Mouse (Mus musculus) thymus, adult 2 months (tissue): ENCODE measurements around the gene Rab11b.

ENCODE experiments used
- CTCF ChIP-seq: fragments of 200-500 bp; IDR thresholded peaks from 2 replicates; pipeline ENCODE4 v1.5.1; 2012; ENCODE audit warnings: mild to moderate bottlenecking, control low read depth, low read length, moderate library complexity, borderline replicate concordance; ENCODE audit not compliant: control insufficient read depth, poor library complexity, insufficient read depth; ENCODE audit errors: extremely low read depth
- POLR2A ChIP-seq: fragments of 200-500 bp; IDR thresholded peaks from 2 replicates; pipeline ENCODE4 v1.6.1; 2012; ENCODE audit warnings: mild to moderate bottlenecking, low read length, control low read depth, moderate library complexity; ENCODE audit not compliant: control insufficient read depth, poor library complexity, insufficient read depth; ENCODE audit errors: extremely low read depth

DNA sequence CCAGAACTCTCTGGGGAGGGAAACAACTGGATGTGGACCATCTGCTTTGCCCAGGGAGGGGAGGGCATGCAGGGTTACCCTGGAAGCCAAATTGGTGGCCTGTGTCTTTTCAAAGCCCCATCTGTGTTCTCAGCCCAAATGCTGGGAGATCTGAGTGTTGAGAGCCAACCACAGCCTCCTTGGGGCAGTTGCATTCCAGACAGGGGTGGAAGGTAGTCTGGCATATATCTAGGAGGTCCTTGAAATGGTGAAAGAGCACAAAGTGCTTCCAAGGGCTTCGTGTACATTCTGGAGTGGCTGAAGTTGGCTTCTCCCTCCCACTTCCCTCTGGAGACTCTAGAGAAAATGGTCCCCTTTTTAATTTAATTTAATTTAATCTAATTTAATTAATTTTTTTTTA is 44.4 kb upstream of the Rab11b start:
- no peak for TF ChIP-seq CTCF
- no peak for TF ChIP-seq POLR2A
